Mouse (Mus musculus): ENCODE measurements around the gene Iqcj. TPM values are rescaled to one million over a fixed set of nuclear protein-coding genes. Genes with fewer than 3 reads are reported as not detected.

The Iqcj gene
- polyA plus RNA-seq, 1 experiment from 2014 or later, result 0.34 TPM

GRCm38 (mm10) chr3:67974340-67974998 is 82.4 kb downstream of the Iqcj start:
- Histone ChIP-seq H3K9ac (ENCODE audit: low read length) (no peak overlapping the region), H3K36me3 (ENCODE audit: control insufficient read depth, insufficient read depth, low read length) (no peaks in the 10 kb centered on the region), H3K9me3 (ENCODE audit: control insufficient read depth, low read length) (no peaks in the 10 kb centered on the region), H3K4me1 (ENCODE audit: control insufficient read depth, insufficient read depth, low read length) (no peaks in the 10 kb centered on the region), H3K27me3 (ENCODE audit: control insufficient read depth, insufficient read depth, low read length) (no peaks in the 10 kb centered on the region), H3K4me3 (ENCODE audit: low read depth, low read length) (no peak overlapping the region), H3K27ac (ENCODE audit: low read depth, low read length) (no peak overlapping the region), H3K4me2 (no peak overlapping the region)
- WGBS, result 84% methylated on average over 2 of the region's 2 CpGs
- ATAC-seq (ENCODE audit: low FRiP score) (no peak), DNase-seq (ENCODE audit: low spot score, missing footprints) (no peak)

- no peak for DNase-seq (ENCODE audit: low spot score, missing footprints)
- Histone ChIP-seq H3K9me3 (ENCODE audit: control insufficient read depth, low read length) (no peaks in the 10 kb centered on the region), H3K4me1 (ENCODE audit: control insufficient read depth, insufficient read depth, low read length) (no peaks in the 10 kb centered on the region), H3K4me2 (no peak overlapping the region), H3K4me3 (ENCODE audit: low read depth, low read length) (no peak overlapping the region), H3K27me3 (ENCODE audit: control insufficient read depth, insufficient read depth, low read length) (no peaks in the 10 kb centered on the region), H3K36me3 (ENCODE audit: control insufficient read depth, insufficient read depth, low read length) (no peaks in the 10 kb centered on the region), H3K9ac (ENCODE audit: low read length) (no peak overlapping the region), H3K27ac (ENCODE audit: low read depth, low read length) (no peak overlapping the region)
- no peak for ATAC-seq (ENCODE audit: low FRiP score)
- 73% methylated on average over 1 of the region's 1 CpGs for WGBS
These were observed 88.0 kb downstream of the Iqcj start for GRCm38 (mm10) chr3:67980006-67980405.

- ATAC-seq (ENCODE audit: low FRiP score) (no peak), DNase-seq (ENCODE audit: low spot score, missing footprints) (no peak)
- Histone ChIP-seq H3K36me3 (ENCODE audit: control insufficient read depth, insufficient read depth, low read length) (no peaks in the 10 kb centered on the region), H3K27ac (ENCODE audit: low read depth, low read length) (no peak overlapping the region), H3K4me2 (no peak overlapping the region), H3K4me3 (ENCODE audit: low read depth, low read length) (no peak overlapping the region), H3K4me1 (ENCODE audit: control insufficient read depth, insufficient read depth, low read length) (no peaks in the 10 kb centered on the region), H3K9me3 (ENCODE audit: control insufficient read depth, low read length) (no peaks in the 10 kb centered on the region), H3K9ac (ENCODE audit: low read length) (no peak overlapping the region), H3K27me3 (ENCODE audit: control insufficient read depth, insufficient read depth, low read length) (no peaks in the 10 kb centered on the region)
- 77% methylated on average over 12 of the region's 12 CpGs for WGBS
These were observed 91.3 kb downstream of the Iqcj start for GRCm38 (mm10) chr3:67983329-67983728.

- Histone ChIP-seq H3K27me3 (ENCODE audit: control insufficient read depth, insufficient read depth, low read length) (no peaks in the 10 kb centered on the region), H3K4me1 (ENCODE audit: control insufficient read depth, insufficient read depth, low read length) (no peaks in the 10 kb centered on the region), H3K27ac (ENCODE audit: low read depth, low read length) (no peak overlapping the region), H3K4me3 (ENCODE audit: low read depth, low read length) (no peak overlapping the region), H3K4me2 (no peak overlapping the region), H3K9me3 (ENCODE audit: control insufficient read depth, low read length) (no peaks in the 10 kb centered on the region), H3K9ac (ENCODE audit: low read length) (no peak overlapping the region), H3K36me3 (ENCODE audit: control insufficient read depth, insufficient read depth, low read length) (no peaks in the 10 kb centered on the region)
- WGBS, result 82% methylated on average over 4 of the region's 4 CpGs
- DNase-seq (ENCODE audit: low spot score, missing footprints) (no peak), ATAC-seq (ENCODE audit: low FRiP score) (peak; percentile 22; the same call in 1 of the 2 replicates)
These were observed 110.4 kb downstream of the Iqcj start for GRCm38 (mm10) chr3:68002415-68002814.

- ATAC-seq (ENCODE audit: low FRiP score) (no peak), DNase-seq (ENCODE audit: low spot score, missing footprints) (no peak)
- no peaks in the 10 kb centered on the region for H3K27me3 ChIP-seq (ENCODE audit: control insufficient read depth, insufficient read depth, low read length)
- no peaks in the 10 kb centered on the region for H3K9me3 ChIP-seq (ENCODE audit: control insufficient read depth, low read length)
- no peaks in the 10 kb centered on the region for H3K4me1 ChIP-seq (ENCODE audit: control insufficient read depth, insufficient read depth, low read length)
- no peak overlapping the region for H3K9ac ChIP-seq (ENCODE audit: low read length)
- H3K36me3 ChIP-seq (ENCODE audit: control insufficient read depth, insufficient read depth, low read length), result no peaks in the 10 kb centered on the region
- no peak overlapping the region for H3K4me3 ChIP-seq (ENCODE audit: low read depth, low read length)
- H3K27ac ChIP-seq (ENCODE audit: low read depth, low read length), result no peak overlapping the region
- H3K4me2 ChIP-seq, result no peak overlapping the region
These were observed 120.3 kb downstream of the Iqcj start for GRCm38 (mm10) chr3:68012342-68012741.

- WGBS, result 69% methylated on average over 1 of the region's 1 CpGs
- H3K4me2 ChIP-seq, result no peak overlapping the region
- no peaks in the 10 kb centered on the region for H3K9me3 ChIP-seq (ENCODE audit: control insufficient read depth, low read length)
- no peak overlapping the region for H3K4me3 ChIP-seq (ENCODE audit: low read depth, low read length)
- H3K27me3 ChIP-seq (ENCODE audit: control insufficient read depth, insufficient read depth, low read length), result no peaks in the 10 kb centered on the region
- ATAC-seq (ENCODE audit: low FRiP score), result no peak
- H3K27ac ChIP-seq (ENCODE audit: low read depth, low read length), result no peak overlapping the region
- H3K4me1 ChIP-seq (ENCODE audit: control insufficient read depth, insufficient read depth, low read length), result peaks cover 7% of the 10 kb centered on the region; the same call in 1 of the 2 replicates
- DNase-seq (ENCODE audit: low spot score, missing footprints), result no peak
- no peak overlapping the region for H3K9ac ChIP-seq (ENCODE audit: low read length)
- no peaks in the 10 kb centered on the region for H3K36me3 ChIP-seq (ENCODE audit: control insufficient read depth, insufficient read depth, low read length)
These were observed 123.8 kb downstream of the Iqcj start for GRCm38 (mm10) chr3:68015786-68016185.

- 24% methylated on average over 4 of the region's 4 CpGs for WGBS
- DNase-seq (ENCODE audit: low spot score, missing footprints) (no peak), ATAC-seq (ENCODE audit: low FRiP score) (no peak)
- H3K4me1 ChIP-seq (ENCODE audit: control insufficient read depth, insufficient read depth, low read length), result peaks cover 7% of the 10 kb centered on the region; the same call in 1 of the 2 replicates
- H3K9ac ChIP-seq (ENCODE audit: low read length), result no peak overlapping the region; the same call in 1 of the 2 replicates
- no peak overlapping the region for H3K4me2 ChIP-seq
- H3K36me3 ChIP-seq (ENCODE audit: control insufficient read depth, insufficient read depth, low read length), result no peaks in the 10 kb centered on the region
- H3K27ac ChIP-seq (ENCODE audit: low read depth, low read length), result no peak overlapping the region
- H3K4me3 ChIP-seq (ENCODE audit: low read depth, low read length), result no peak overlapping the region
- no peaks in the 10 kb centered on the region for H3K27me3 ChIP-seq (ENCODE audit: control insufficient read depth, insufficient read depth, low read length)
- no peaks in the 10 kb centered on the region for H3K9me3 ChIP-seq (ENCODE audit: control insufficient read depth, low read length)
These were observed 127.4 kb downstream of the Iqcj start for GRCm38 (mm10) chr3:68019401-68019800.

- no peak for DNase-seq (ENCODE audit: low spot score, missing footprints)
- no peaks in the 10 kb centered on the region for H3K36me3 ChIP-seq (ENCODE audit: control insufficient read depth, insufficient read depth, low read length)
- no peak overlapping the region for H3K9ac ChIP-seq (ENCODE audit: low read length)
- no peak overlapping the region for H3K4me3 ChIP-seq (ENCODE audit: low read depth, low read length)
- 62% methylated on average over 3 of the region's 3 CpGs for WGBS
- no peak overlapping the region for H3K4me2 ChIP-seq
- H3K4me1 ChIP-seq (ENCODE audit: control insufficient read depth, insufficient read depth, low read length), result no peaks in the 10 kb centered on the region
- no peak overlapping the region for H3K27ac ChIP-seq (ENCODE audit: low read depth, low read length)
- no peaks in the 10 kb centered on the region for H3K27me3 ChIP-seq (ENCODE audit: control insufficient read depth, insufficient read depth, low read length)
- ATAC-seq (ENCODE audit: low FRiP score), result peak; percentile 79
- no peaks in the 10 kb centered on the region for H3K9me3 ChIP-seq (ENCODE audit: control insufficient read depth, low read length)
These were observed 144.1 kb downstream of the Iqcj start for GRCm38 (mm10) chr3:68036097-68036496.

GRCm38 (mm10) chr3:68042951-68043350 is 150.9 kb downstream of the Iqcj start:
- H3K4me3 ChIP-seq (ENCODE audit: low read depth, low read length), result no peak overlapping the region
- no peak overlapping the region for H3K4me2 ChIP-seq
- ATAC-seq (ENCODE audit: low FRiP score) (no peak), DNase-seq (ENCODE audit: low spot score, missing footprints) (no peak)
- peaks cover 2% of the 10 kb centered on the region for H3K4me1 ChIP-seq (ENCODE audit: control insufficient read depth, insufficient read depth, low read length)
- H3K36me3 ChIP-seq (ENCODE audit: control insufficient read depth, insufficient read depth, low read length), result no peaks in the 10 kb centered on the region
- 89% methylated on average over 2 of the region's 2 CpGs for WGBS
- H3K27ac ChIP-seq (ENCODE audit: low read depth, low read length), result no peak overlapping the region
- H3K27me3 ChIP-seq (ENCODE audit: control insufficient read depth, insufficient read depth, low read length), result no peaks in the 10 kb centered on the region
- H3K9me3 ChIP-seq (ENCODE audit: control insufficient read depth, low read length), result no peaks in the 10 kb centered on the region
- no peak overlapping the region for H3K9ac ChIP-seq (ENCODE audit: low read length)
